Mouse (Mus musculus) embryonic facial prominence, embryonic 14.5 days (tissue): ENCODE data around the gene Ythdc1. TPM values are rescaled to one million over a fixed set of nuclear protein-coding genes. Genes with fewer than 3 reads are reported as not detected.

Source experiments
- ATAC-seq: fragments of 200-750 bp; cut with Nextera tagmentation; 2 replicates; pipeline ENCODE4 v1.8.0; 2017; ENCODE audit warnings: low read depth, moderate number of reproducible peaks, moderate TSS enrichment
- DNase-seq: peaks from one replicate; pipeline ENCODE4 v3.0.0-alpha.2; 2015; ENCODE audit warnings: low spot score
- H3K27ac ChIP-seq: fragments of 300-500 bp; sonication (generic); replicated peaks from 2 replicates; pipeline ENCODE4 v1.5.1; 2014; ENCODE audit warnings: low read depth, mild to moderate bottlenecking, low read length, moderate library complexity
- H3K27me3 ChIP-seq: fragments of 300-500 bp; sonication (generic); replicated peaks from 2 replicates; pipeline ENCODE4 v1.6.1; 2014; ENCODE audit warnings: low read length; ENCODE audit not compliant: control insufficient read depth, insufficient read depth
- H3K36me3 ChIP-seq: fragments of 300-500 bp; sonication (generic); 2 replicates; pipeline ENCODE4 v1.6.1; 2014; ENCODE audit warnings: low read length, mixed read lengths; ENCODE audit not compliant: control insufficient read depth, insufficient read depth
- H3K4me1 ChIP-seq: fragments of 300-500 bp; sonication (generic); 2 replicates; pipeline ENCODE4 v1.6.1; 2014; ENCODE audit warnings: antibody characterized with exemption, low read length; ENCODE audit not compliant: control insufficient read depth, insufficient read depth
- H3K4me2 ChIP-seq: fragments of 300-500 bp; sonication (generic); 2 replicates; pipeline ENCODE4 v1.6.1; 2014; ENCODE audit warnings: low read depth, mild to moderate bottlenecking, low read length, moderate library complexity, mixed read lengths
- H3K4me3 ChIP-seq: fragments of 300-500 bp; sonication (generic); 2 replicates; pipeline ENCODE4 v1.5.1; 2014; ENCODE audit warnings: low read depth, mild to moderate bottlenecking, low read length
- H3K9ac ChIP-seq: fragments of 300-500 bp; sonication (generic); 2 replicates; pipeline ENCODE4 v1.6.1; 2014; ENCODE audit warnings: low read depth, mild to moderate bottlenecking, low read length, moderate library complexity, mixed read lengths
- H3K9me3 ChIP-seq: fragments of 300-500 bp; sonication (generic); 2 replicates; pipeline ENCODE4 v1.6.1; 2016; ENCODE audit warnings: low read length; ENCODE audit not compliant: control insufficient read depth
- WGBS: fragments of 180-500 bp; shearing (Covaris S2); extraction: QIAGEN DNeasy Blood & Tissue Kit; methylation state at CpG from one replicate; pipeline ENCODE4 v1.1.7; 2014; 5-methylcytosine and 5-hydroxymethylcytosine counted together
- polyA plus RNA-seq: library from polyadenylated mRNA; unstranded; fragments of >200 nt; fragmentation: Nextera tagmentation; extraction: Ambion mirVana; gene quantifications from 2 replicates; pipeline ENCODE4 v1.2.1, GENCODE M21; 2014

Ythdc1 gene
- 41.9 and 42.5 TPM in 2 replicates for polyA plus RNA-seq

DNA sequence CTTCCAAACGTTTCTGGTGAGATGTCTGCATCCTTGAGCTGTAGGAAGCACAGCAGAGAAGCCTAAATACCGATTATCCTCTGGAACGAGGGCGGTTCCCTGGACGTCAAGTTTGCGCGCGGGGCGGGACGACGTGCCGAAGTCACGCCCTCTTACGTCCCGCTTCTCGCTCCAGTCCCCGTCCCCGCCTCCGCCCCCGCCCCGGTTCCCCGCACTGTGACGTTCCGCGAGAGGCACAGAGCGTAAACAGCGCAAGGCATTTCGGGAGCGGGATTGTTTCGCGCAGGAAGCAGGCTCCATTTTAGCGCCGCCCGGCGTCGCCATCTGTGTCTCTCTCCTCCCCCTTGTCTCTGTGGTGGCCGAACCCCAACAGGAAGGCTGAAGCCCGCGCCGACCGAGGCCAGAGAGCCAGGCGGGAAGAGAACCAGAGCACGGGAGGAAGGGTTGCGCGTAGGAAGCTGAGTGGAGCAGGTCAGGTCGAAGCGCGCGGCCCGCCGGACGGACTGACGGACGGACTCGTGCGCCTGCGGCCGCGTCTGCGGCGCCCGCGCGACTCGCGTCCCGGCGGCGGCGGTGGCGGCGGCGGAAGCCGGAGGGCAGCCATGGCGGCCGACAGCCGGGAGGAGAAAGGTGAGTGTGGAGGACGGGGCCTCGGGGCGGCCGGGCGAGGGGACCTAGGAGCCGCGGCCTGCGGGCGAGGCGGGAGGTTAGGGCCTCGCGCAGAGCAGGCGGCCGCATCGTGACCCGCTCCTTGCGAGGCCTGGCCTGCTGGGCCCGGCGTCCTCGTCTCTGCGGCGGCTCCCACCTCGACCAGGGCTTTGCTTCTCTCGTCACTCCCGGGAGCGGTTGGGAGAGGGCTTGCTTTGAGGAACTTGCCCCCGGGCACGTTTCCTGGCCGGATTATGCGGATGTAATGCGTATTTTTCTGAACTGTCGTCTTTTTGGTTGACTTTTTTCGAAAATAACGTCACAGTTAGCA is at the start of gene Ythdc1:
Gene Ythdc1, plus strand, starts transcription at position 260 of the 979 bp plus-strand sequence.
- Histone ChIP-seq H3K4me3 (peak within 1 kb of the TSS; percentile 94), H3K27ac (peak within 1 kb of the TSS; percentile 99), H3K36me3 (no peaks in the 10 kb centered on the region), H3K4me2 (peak within 1 kb of the TSS; percentile 77), H3K4me1 (peaks cover 5% of the 10 kb centered on the region; the same call in 1 of the 2 replicates), H3K9me3 (no peaks in the 10 kb centered on the region), H3K9ac (peak within 1 kb of the TSS; percentile 100), H3K27me3 (no peaks in the 10 kb centered on the region)
- ATAC-seq = peak; percentile 99
- WGBS = under 1% methylated on average over 54 of the region's 111 CpGs
- DNase-seq = peak; percentile 98

GRCm38 (mm10) chr5:86769015-86769658 is 34.9 kb upstream of the Ythdc1 start:
- H3K27me3 ChIP-seq = no peaks in the 10 kb centered on the region
- H3K36me3 ChIP-seq = no peaks in the 10 kb centered on the region
- no peak overlapping the region for H3K4me2 ChIP-seq
- ATAC-seq (peak; percentile 41; the same call in 1 of the 2 replicates), DNase-seq (peak; percentile 77)
- 32% methylated on average over 3 of the region's 3 CpGs for WGBS
- peaks cover 4% of the 10 kb centered on the region; the same call in 1 of the 2 replicates for H3K4me1 ChIP-seq
- no peaks in the 10 kb centered on the region for H3K9me3 ChIP-seq
- H3K4me3 ChIP-seq = no peak overlapping the region
- H3K9ac ChIP-seq = no peak overlapping the region
- H3K27ac ChIP-seq = no peak overlapping the region

DNA sequence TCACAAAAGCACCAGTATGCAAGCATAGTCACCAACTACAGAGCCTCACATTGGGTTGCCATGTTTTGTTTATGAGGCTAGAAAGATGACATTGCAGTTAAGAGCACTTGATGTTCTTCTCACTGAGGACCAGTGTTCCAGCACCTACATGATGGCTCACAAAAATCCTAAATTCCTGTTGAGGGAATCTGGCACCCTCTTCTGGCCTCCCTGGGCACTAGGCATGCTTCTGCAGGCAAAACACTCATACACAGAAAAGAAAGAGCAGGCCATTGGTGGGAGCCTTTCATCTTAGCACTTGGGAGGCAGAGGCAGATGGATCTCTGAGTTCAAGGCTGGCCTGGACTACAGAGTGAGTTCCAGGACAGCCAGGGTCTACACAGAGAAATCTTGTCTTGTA is 33.0 kb upstream of the Ythdc1 start:
- H3K9me3 ChIP-seq = no peaks in the 10 kb centered on the region
- no peak overlapping the region for H3K4me3 ChIP-seq
- peaks cover 4% of the 10 kb centered on the region; the same call in 1 of the 2 replicates for H3K4me1 ChIP-seq
- DNase-seq = no peak
- no peak overlapping the region for H3K9ac ChIP-seq
- no peak for ATAC-seq
- H3K36me3 ChIP-seq = no peaks in the 10 kb centered on the region
- H3K4me2 ChIP-seq = no peak overlapping the region
- H3K27ac ChIP-seq = no peak overlapping the region
- H3K27me3 ChIP-seq = no peaks in the 10 kb centered on the region

DNA sequence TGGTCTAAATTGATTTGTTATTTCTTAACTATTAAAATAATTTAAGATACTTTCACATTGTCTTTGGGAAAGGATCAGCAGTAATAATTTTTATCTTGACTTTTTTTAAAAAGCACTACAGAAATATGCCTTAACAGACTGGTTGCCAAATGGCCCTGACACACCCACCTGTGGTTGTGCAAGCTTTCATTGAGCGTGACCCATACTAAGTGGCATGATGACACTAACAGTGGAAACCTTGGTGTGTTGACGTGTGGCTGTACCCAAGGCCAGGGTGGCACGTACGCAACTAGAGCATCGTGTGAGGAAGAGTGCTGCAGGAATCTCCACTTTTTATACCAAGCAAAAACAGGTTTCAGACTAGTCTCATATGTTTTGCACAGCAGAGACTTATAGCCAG is 27.1 kb upstream of the Ythdc1 start:
- Histone ChIP-seq H3K4me1 (no peaks in the 10 kb centered on the region), H3K9ac (no peak overlapping the region), H3K36me3 (no peaks in the 10 kb centered on the region), H3K9me3 (peaks cover 6% of the 10 kb centered on the region; the same call in 1 of the 2 replicates), H3K4me3 (no peak overlapping the region), H3K27ac (no peak overlapping the region), H3K4me2 (no peak overlapping the region), H3K27me3 (no peaks in the 10 kb centered on the region)
- 84% methylated on average over 5 of the region's 5 CpGs for WGBS
- ATAC-seq (no peak), DNase-seq (no peak)

- Histone ChIP-seq H3K4me1 (no peaks in the 10 kb centered on the region), H3K9me3 (peaks cover 6% of the 10 kb centered on the region; the same call in 1 of the 2 replicates), H3K36me3 (no peaks in the 10 kb centered on the region), H3K4me3 (no peak overlapping the region), H3K9ac (no peak overlapping the region), H3K4me2 (no peak overlapping the region), H3K27me3 (no peaks in the 10 kb centered on the region), H3K27ac (peak overlapping the region; percentile 33; the same call in 1 of the 2 replicates)
- WGBS = 53% methylated on average over 1 of the region's 1 CpGs
- ATAC-seq (no peak), DNase-seq (peak; percentile 63)
Observed at GRCm38 (mm10) chr5:86778471-86778870, 25.6 kb upstream of the Ythdc1 start.

GRCm38 (mm10) chr5:86783059-86783458 is 21.0 kb upstream of the Ythdc1 start:
- Histone ChIP-seq H3K36me3 (no peaks in the 10 kb centered on the region), H3K4me1 (no peaks in the 10 kb centered on the region), H3K9ac (no peak overlapping the region), H3K27me3 (no peaks in the 10 kb centered on the region), H3K9me3 (peaks cover 6% of the 10 kb centered on the region; the same call in 1 of the 2 replicates), H3K4me3 (no peak overlapping the region), H3K27ac (no peak overlapping the region), H3K4me2 (no peak overlapping the region)
- DNase-seq (no peak), ATAC-seq (no peak)
- 44% methylated on average over 8 of the region's 8 CpGs for WGBS

GRCm38 (mm10) chr5:86784205-86784604 is 19.8 kb upstream of the Ythdc1 start:
- whole genome bisulfite sequencing = 70% methylated on average over 1 of the region's 1 CpGs
- no peak overlapping the region for H3K4me2 ChIP-seq
- no peak overlapping the region for H3K9ac ChIP-seq
- H3K9me3 ChIP-seq = 0 out of 2 replicates have a peak, but pooled peaks cover 2% of the 10 kb centered on the region
- H3K4me3 ChIP-seq = no peak overlapping the region
- no peak overlapping the region for H3K27ac ChIP-seq
- DNase-seq = no peak
- H3K27me3 ChIP-seq = no peaks in the 10 kb centered on the region
- H3K4me1 ChIP-seq = no peaks in the 10 kb centered on the region
- no peak for ATAC-seq
- no peaks in the 10 kb centered on the region for H3K36me3 ChIP-seq

- Histone ChIP-seq H3K9me3 (no peaks in the 10 kb centered on the region), H3K9ac (no peak overlapping the region), H3K4me3 (no peak overlapping the region), H3K4me2 (no peak overlapping the region), H3K27ac (no peak overlapping the region), H3K36me3 (no peaks in the 10 kb centered on the region), H3K27me3 (no peaks in the 10 kb centered on the region), H3K4me1 (no peaks in the 10 kb centered on the region)
- DNase-seq = no peak
- no peak for ATAC-seq
- 37% methylated on average over 1 of the region's 1 CpGs for WGBS
Observed at GRCm38 (mm10) chr5:86786798-86787197, 17.2 kb upstream of the Ythdc1 start.
